ENCODE assay signal across 22 mouse cellular contexts in genomic region chr4:59682491-59682890, GRCm38 (mm10). TPM values are rescaled to one million over a fixed set of nuclear protein-coding genes. Genes with fewer than 3 reads are reported as not detected.
A peak's percentile ranks its signal among the peaks of the same experiment; 100 is the strongest.
DNase-seq lines count a peak whose midpoint lies in the region; ATAC-seq and TF ChIP-seq lines count a peak whose summit lies in the region.
"Had no signal": no experiment of that assay in that cellular context is flagged by ENCODE, and none has a peak within 500 bp of the region (broad histone marks: within the 10 kb centered on the region; RNA-seq: fewer than 3 reads in every experiment).

No protein-coding gene starts in this region.

- 43% methylated on average over 3 of the region's 3 CpGs for WGBS in liver, embryonic 11.5 days
- WGBS in liver, embryonic 14.5 days (ENCODE audit: insufficient replicate concordance), result 29% methylated on average over 3 of the region's 3 CpGs
- 72% methylated on average over 3 of the region's 3 CpGs for WGBS in hindbrain, embryonic 14.5 days

- no peaks in the 10 kb centered on the region for H3K27me3 ChIP-seq in liver, embryonic 11.5 days (replicated peaks; ENCODE audit: control insufficient read depth, insufficient read depth, low read length)
- H3K27me3 ChIP-seq in liver, embryonic 14.5 days (ENCODE audit: control insufficient read depth, insufficient read depth, low read length), result no peaks in the 10 kb centered on the region
- H3K27me3 ChIP-seq in hindbrain, embryonic 14.5 days (ENCODE audit: control insufficient read depth, insufficient read depth, low read length), result no peaks in the 10 kb centered on the region
- H3K27me3 ChIP-seq: embryonic facial prominence, embryonic 15.5 days; heart, embryonic 13.5 days had no signal

- no peak for ATAC-seq in liver, embryonic 11.5 days (replicated peaks; ENCODE audit: low FRiP score)
- ATAC-seq in liver, embryonic 14.5 days (ENCODE audit: insufficient read depth), result no peak; the same call in 1 of the 2 replicates
- ATAC-seq in hindbrain, embryonic 14.5 days (ENCODE audit: low FRiP score), result no peak

- H3K9ac ChIP-seq in liver, embryonic 11.5 days (ENCODE audit: low read depth, low read length), result no peak overlapping the region
- peak overlapping the region; percentile 37; the same call in 1 of the 2 replicates for H3K9ac ChIP-seq in liver, embryonic 14.5 days (replicated peaks)
- H3K9ac ChIP-seq in hindbrain, embryonic 14.5 days, result no peak overlapping the region
- H3K9ac ChIP-seq: embryonic facial prominence, embryonic 15.5 days; heart, embryonic 13.5 days had no signal

- H3K27ac ChIP-seq in liver, embryonic 11.5 days (ENCODE audit: low read depth, low read length), result peak overlapping the region; percentile 73
- peak overlapping the region; percentile 72 for H3K27ac ChIP-seq in liver, embryonic 14.5 days
- no peak overlapping the region for H3K27ac ChIP-seq in hindbrain, embryonic 14.5 days
- H3K27ac ChIP-seq: embryonic facial prominence, embryonic 15.5 days; heart, embryonic 13.5 days had no signal

- H3K36me3 ChIP-seq in liver, embryonic 11.5 days (ENCODE audit: control insufficient read depth, insufficient read depth, low read length), result no peaks in the 10 kb centered on the region
- H3K36me3 ChIP-seq in liver, embryonic 14.5 days (replicated peaks; ENCODE audit: control insufficient read depth, insufficient read depth, low read depth), result no peaks in the 10 kb centered on the region
- H3K36me3 ChIP-seq in hindbrain, embryonic 14.5 days (replicated peaks; ENCODE audit: control insufficient read depth, insufficient read depth), result no peaks in the 10 kb centered on the region
- H3K36me3 ChIP-seq: embryonic facial prominence, embryonic 15.5 days; heart, embryonic 13.5 days had no signal

- peaks cover 45% of the 10 kb centered on the region for H3K4me1 ChIP-seq in liver, embryonic 11.5 days (replicated peaks; ENCODE audit: control insufficient read depth, insufficient read depth, low read length)
- H3K4me1 ChIP-seq in liver, embryonic 14.5 days (replicated peaks; ENCODE audit: control insufficient read depth in 2 of 2, insufficient read depth in 2 of 2, low read length in 1 of 2), result peaks cover 39% of the 10 kb centered on the region in 2 experiments
- H3K4me1 ChIP-seq in hindbrain, embryonic 14.5 days (replicated peaks; ENCODE audit: control insufficient read depth, insufficient read depth, low read length), result 0 out of 2 replicates have a peak, but pooled peaks cover 5% of the 10 kb centered on the region
- H3K4me1 ChIP-seq: embryonic facial prominence, embryonic 15.5 days had no signal

- H3K4me3 ChIP-seq in liver, embryonic 11.5 days (ENCODE audit: low read depth, low read length), result no peak overlapping the region
- no peak overlapping the region for H3K4me3 ChIP-seq in liver, embryonic 14.5 days (ENCODE audit: insufficient read depth in 1 of 2, low read depth in 2 of 2, low read length in 2 of 2)
- no peak overlapping the region for H3K4me3 ChIP-seq in hindbrain, embryonic 14.5 days (replicated peaks; ENCODE audit: low read length)
- H3K4me3 ChIP-seq: embryonic facial prominence, embryonic 15.5 days; heart, embryonic 13.5 days had no signal

- DNase-seq in liver, embryonic 11.5 days (ENCODE audit: low spot score), result no peak
- DNase-seq in liver, result no peak
- peak; percentile 29 for DNase-seq in brain, adult 2 months (ENCODE audit: low read depth, low spot score)
- no peak for DNase-seq in liver, embryonic 14.5 days (ENCODE audit: low read depth in 3 of 3, low spot score in 3 of 3)
- DNase-seq in hindbrain, embryonic 14.5 days (ENCODE audit: low spot score), result no peak
- DNase-seq in adipocyte (ENCODE audit: low spot score), result no peak
- DNase-seq in frontal cortex, postnatal 25 days (ENCODE audit: low spot score in 2 of 2), result no peak
- no peak for DNase-seq in embryo, embryonic 10 days (ENCODE audit: low spot score)
- DNase-seq: adrenal gland, postnatal 10 days; cerebellum, adult 11 months; cerebellum, postnatal 25 days; gastrocnemius, postnatal 10 days; heart, adult 18-20 months; heart, postnatal 4 days; kidney, adult 2 months; kidney, postnatal 4 days; lung, adult 2 months; lung, postnatal 36 days; retina, postnatal 1 day had no signal

- peak overlapping the region; percentile 53 for H3K4me2 ChIP-seq in liver, embryonic 11.5 days
- H3K4me2 ChIP-seq in liver, embryonic 14.5 days (ENCODE audit: low read depth), result peak overlapping the region; percentile 62
- no peak overlapping the region for H3K4me2 ChIP-seq in hindbrain, embryonic 14.5 days (replicated peaks)
- H3K4me2 ChIP-seq: embryonic facial prominence, embryonic 15.5 days; heart, embryonic 13.5 days had no signal

- TF ChIP-seq EP300 in liver, embryonic 14.5 days (IDR thresholded peaks at IDR 0.05; ENCODE audit: low read depth), result no peak

- H3K9me3 ChIP-seq in liver, embryonic 11.5 days (ENCODE audit: control insufficient read depth, low read length), result no peaks in the 10 kb centered on the region
- H3K9me3 ChIP-seq in liver, embryonic 14.5 days (ENCODE audit: control insufficient read depth, low read length), result no peaks in the 10 kb centered on the region
- H3K9me3 ChIP-seq in hindbrain, embryonic 14.5 days (ENCODE audit: control insufficient read depth, low read length), result no peaks in the 10 kb centered on the region
- H3K9me3 ChIP-seq: embryonic facial prominence, embryonic 15.5 days; G1E; heart, embryonic 13.5 days had no signal

- TF ChIP-seq CTCF in liver, embryonic 14.5 days (IDR thresholded peaks at IDR 0.05; ENCODE audit: low read depth), result no peak

RNA-seq across cellular contexts. Expression of gene E130308A19Rik, which starts 56.5 kb away (rescaled TPM):
- 18.5 and 23.5 TPM in 2 replicates for polyA plus RNA-seq in liver, embryonic 11.5 days (2014; fragmentation: Nextera tagmentation; extraction: Ambion mirVana)
- 2.7 and 2.8 TPM in 2 replicates for polyA plus RNA-seq in liver, embryonic 14.5 days (2012; rRNA removed)
- polyA plus RNA-seq in liver, embryonic 14.5 days (2014; fragmentation: Nextera tagmentation; extraction: Ambion mirVana), result 5.7 and 6.3 TPM in 2 replicates
- polyA plus RNA-seq in hindbrain, embryonic 14.5 days (2014; fragmentation: Nextera tagmentation; extraction: Ambion mirVana), result 54.7 and 59.9 TPM in 2 replicates
